Mouse (Mus musculus) liver, adult 2 months (tissue): ENCODE measurements around the gene Fndc3b.

ENCODE experiments used
- CTCF ChIP-seq: fragments of 200-500 bp; IDR thresholded peaks from 2 replicates; pipeline ENCODE4 v1.5.1; 2011; ENCODE audit warnings: low read depth, low read length, control low read depth
- POLR2A ChIP-seq: fragments of 200-500 bp; IDR thresholded peaks from 2 replicates; pipeline ENCODE4 v1.6.1; 2011; ENCODE audit warnings: low read length, control low read depth; ENCODE audit not compliant: insufficient read depth; ENCODE audit errors: extremely low read depth

GRCm38 (mm10) chr3:27607796-27608151 is 103.3 kb downstream of the Fndc3b start:
- TF ChIP-seq CTCF: no peak
- no peak for TF ChIP-seq POLR2A
